Mouse (Mus musculus): ENCODE measurements at regions not wholly inside any gene's neighbourhood (a gene's known extent, or its start where the extent isn't known, plus 50 kb on each side); places are given as distances from the start of the nearest gene placed in this dataset.

DNA sequence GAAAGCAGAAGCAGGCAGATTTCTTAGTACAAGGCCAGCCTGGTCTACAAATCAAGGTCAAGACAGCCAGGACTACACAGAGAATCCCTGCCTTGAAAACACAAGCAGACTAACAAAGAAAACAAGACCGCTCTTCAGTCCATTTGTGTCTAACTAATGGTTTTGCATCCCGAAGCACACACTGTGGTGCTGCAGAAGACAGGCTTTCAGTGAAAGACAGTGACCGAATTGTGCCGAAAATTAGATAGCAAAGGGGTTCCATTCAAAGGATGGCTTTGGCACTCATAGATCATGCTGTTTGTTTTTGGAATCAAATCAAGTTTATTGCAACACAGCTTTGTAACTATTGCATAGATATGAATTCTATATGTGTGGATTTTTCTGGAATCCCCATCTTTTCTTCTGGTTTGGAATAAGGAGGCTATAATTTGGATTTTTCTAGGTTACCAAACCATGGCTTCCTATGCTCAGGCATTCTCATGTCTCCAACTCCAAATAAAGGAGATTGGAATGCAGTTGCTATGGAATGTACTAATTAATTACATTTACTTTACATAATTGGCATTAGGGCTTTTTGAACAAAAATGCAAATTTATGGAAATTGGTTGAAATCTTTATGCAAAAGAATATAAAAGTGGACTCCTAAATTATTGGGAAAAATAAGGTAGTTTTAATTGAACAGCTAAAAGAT lies 364.9 kb downstream of the Ppargc1a start:
- TF ChIP-seq CTCF (IDR thresholded peaks at IDR 0.05; ENCODE audit: borderline replicate concordance, extremely low read depth, insufficient read depth, insufficient read length), result no peak
- no peak for TF ChIP-seq POLR2A (IDR thresholded peaks at IDR 0.05; ENCODE audit: borderline replicate concordance, extremely low read depth, insufficient read depth, insufficient read length, poor library complexity, severe bottlenecking)
